Mouse (Mus musculus) left cerebral cortex, postnatal 36 days (tissue): Measurements from ENCODE around the gene Arpp19. TPM values are rescaled to one million over a fixed set of nuclear protein-coding genes. Genes with fewer than 3 reads are reported as not detected.

ENCODE experiments used
- DNase-seq, 2 experiments: peaks; one replicate each; pipeline ENCODE4 v3.0.0; 2021 to 2022; ENCODE audit warnings: low spot score in 2 of 2, mixed read lengths in 1 of 2
- intact Hi-C: fragments of 180-260 bp; cut with DNase I; formaldehyde crosslinking; loops from one replicate; pipeline ENCODE4 v1.15.1; 2025
- total RNA-seq, 2 experiments: library from RNA; stranded (reverse); gene quantifications; 2 replicates each; pipeline ENCODE4 v1.2.3; 2021

The Arpp19 gene
- 100 to 1,000 TPM; 457 to 503 TPM for total RNA-seq

DNA sequence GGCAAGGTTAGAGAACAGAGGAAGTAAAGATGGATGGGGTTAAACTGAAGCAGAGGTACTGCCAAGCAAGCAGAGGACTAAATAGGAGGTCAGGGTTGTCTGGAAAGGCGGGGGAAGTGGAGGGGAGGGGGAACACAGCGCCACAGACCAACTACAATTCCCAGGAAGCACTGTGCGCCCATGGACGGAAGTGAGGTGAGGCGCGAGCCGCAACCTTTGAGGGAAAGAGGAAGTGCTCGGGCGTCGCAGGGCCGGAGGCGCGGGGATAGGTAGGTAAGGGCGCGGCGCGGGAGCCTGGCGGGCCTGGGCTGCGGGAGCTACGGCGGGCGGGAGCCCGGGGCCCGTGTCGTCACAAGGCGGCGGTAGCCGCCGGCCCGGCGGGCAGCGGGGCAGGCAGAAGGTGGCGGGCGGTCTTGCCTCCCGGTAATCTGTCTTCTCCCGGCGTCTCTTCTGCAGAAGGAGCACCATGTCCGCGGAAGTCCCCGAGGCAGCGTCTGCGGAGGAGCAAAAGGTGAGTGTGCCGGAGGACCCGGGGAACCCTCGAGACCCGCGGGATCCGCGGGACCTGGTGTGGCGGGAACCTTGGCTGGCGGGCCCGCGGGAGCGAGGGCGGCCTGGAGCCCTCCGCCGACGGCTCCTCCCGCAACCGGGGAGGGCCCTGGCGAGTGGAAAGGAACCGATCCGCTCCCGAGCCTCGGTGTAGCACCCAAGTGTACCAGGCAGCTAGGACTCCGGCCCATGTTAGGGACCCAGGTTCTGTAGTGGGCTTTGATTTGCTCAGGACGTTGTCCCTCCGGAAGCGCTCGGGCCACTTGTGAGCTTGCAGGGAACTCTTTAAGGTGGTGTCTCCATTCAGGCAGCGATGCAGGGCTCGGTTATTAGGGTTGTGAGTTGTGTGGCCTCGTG lies at the start of gene Arpp19:
Gene Arpp19 (plus strand): TSS at position 164 of the 906 bp plus-strand sequence.
- peak; percentile 86 to 87 for DNase-seq
- intact Hi-C loops = no loop called here

DNA sequence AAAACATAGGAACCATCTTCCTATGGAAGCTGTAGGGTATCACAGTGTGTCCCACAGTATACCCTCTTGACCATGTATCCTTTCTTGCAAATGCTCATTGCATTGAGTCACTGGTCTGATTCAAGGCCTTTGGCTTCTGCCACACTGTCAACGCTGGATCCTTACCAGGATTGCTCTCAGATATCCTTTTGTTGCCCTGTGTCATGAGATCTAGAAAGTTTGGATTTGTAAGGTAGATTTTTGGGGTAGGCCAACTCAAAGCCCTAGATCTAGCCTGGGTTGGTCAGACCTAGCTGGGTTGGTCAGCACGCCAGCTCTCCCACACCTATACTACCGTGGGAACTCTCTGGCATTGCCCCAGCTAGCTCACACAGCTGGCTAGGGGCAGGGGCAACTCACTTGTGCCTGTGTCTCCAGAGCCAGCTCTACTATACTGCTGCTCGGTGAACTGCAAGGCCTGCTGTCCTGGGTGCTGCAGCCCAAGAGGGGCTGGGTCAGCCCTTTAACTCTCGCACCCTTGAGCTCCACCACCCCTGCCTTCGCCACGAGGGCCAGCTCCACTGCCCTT lies 48.4 kb upstream of the Arpp19 start:
- intact Hi-C loops = no loop called here
- DNase-seq = no peak

DNA sequence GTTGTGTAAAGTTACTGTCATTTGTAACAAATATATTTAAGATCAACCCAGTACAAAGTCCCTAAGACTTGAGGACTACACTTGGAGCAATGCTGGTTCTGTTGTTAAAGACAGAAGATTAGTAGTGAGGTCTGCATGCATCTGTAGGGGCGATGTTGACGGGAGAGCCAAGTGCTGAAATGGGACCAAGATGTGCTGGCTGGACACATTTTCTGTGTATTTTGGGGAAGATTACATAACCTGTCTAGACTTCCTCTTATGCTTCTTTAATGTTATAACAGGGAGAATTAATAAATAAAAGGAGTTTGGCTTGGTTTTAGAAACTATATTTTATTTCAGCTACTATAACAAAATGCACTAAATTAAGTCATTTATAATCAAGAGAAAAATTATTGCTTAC lies 47.4 kb upstream of the Arpp19 start:
- no peak for DNase-seq
- intact Hi-C loops = loop anchor here (10.0 kb wide), 1 partner anchor 85 kb away; no protein-coding TSS in a partner anchor

DNA sequence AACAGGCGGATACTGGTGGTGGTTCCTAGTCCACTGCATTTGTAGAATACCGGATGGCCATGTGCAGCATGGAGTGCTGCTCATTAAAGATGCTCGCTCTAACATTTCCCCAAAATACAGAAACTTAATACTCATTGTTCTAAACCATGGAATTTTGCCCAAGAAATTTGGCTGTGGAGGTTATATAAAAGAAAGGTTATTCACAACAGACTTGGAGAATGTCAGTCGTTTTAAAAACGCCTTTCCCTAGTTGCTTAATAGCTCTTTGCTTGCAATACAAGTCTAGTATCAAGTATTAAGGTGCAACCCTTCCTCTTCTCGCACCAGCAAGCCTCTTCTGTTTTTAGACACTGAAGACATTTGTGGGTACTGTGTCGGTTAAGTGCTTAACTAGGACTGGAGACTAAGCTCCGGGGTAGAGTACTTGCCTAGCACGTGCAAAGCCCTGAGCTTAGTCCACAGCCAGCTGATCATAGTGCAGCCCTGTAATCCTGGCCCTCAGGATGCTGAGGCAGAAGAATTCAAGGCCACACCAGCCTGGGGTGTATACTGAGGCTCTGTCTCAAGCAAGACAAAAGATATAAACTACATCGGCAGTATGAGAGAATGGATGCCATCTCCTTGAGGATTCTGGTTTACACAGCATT lies 42.7 kb upstream of the Arpp19 start:
- intact Hi-C loops = loop anchor here (10.0 kb wide), 1 partner anchor 90 kb away; no protein-coding TSS in a partner anchor
- DNase-seq = no peak

DNA sequence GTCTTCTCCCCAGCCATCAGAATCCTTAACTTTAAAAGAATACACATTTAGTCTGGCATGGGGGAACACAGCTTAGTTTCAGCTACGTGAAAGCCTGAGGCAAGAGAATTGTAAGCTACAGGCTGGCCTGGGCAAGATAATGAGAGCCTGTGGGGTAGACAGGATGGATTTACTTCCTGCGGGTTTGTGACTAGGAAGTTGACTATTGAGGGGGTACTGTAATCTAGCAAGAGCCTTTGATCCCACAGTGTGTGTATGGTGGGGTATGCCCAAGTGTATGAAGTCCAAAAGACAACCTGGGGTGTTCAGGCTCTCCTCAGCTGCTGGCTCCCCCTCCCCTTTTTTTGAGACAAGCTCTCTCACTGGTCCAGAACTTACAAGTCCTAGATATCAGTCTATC lies 41.1 kb upstream of the Arpp19 start:
- DNase-seq = no peak
- intact Hi-C loops = loop anchor here (10.0 kb wide), 1 partner anchor 92 kb away; no protein-coding TSS in a partner anchor

DNA sequence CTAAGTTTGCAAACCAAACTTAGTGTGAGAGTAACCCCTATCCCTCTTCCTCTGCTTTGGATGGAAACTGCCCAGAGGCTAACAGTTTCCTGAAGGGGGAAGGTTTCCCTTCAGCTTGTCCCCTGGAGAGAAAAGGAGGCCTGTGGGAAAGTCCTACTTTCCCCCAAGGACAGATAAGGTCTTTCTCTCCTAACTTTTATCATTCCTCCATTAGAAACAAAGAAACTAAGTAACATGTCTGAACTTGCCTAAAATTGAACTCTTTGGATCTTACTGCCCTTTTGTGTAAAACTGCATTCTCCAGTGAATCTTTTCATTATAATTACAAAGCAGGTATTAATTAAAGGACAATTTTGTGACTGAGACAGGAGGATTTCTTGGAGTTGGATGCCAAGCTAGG lies 39.4 kb upstream of the Arpp19 start:
- intact Hi-C loops = loop anchor here (10.0 kb wide), 1 partner anchor 93 kb away; no protein-coding TSS in a partner anchor
- no peak for DNase-seq

DNA sequence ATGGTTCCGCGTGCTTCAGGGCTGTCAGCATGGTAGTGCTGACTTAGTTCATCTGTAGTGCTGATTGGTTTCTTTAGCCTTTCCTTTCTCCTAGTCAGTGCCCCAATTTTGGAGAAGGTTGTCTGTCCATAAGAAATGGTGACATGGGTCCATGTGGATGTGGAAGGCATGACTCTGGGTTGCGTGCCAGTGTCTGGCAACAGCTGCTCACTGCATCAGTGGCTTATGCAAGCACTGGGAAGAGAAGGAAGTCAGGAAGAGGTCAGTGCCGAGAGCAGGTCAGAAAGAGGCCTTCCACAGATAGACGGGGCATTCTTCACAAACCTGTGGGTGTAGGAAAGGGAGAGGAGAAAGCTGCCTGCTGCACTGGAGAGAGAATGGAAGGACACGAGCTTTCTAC lies 36.4 kb upstream of the Arpp19 start:
- no peak for DNase-seq
- intact Hi-C loops = no loop called here

DNA sequence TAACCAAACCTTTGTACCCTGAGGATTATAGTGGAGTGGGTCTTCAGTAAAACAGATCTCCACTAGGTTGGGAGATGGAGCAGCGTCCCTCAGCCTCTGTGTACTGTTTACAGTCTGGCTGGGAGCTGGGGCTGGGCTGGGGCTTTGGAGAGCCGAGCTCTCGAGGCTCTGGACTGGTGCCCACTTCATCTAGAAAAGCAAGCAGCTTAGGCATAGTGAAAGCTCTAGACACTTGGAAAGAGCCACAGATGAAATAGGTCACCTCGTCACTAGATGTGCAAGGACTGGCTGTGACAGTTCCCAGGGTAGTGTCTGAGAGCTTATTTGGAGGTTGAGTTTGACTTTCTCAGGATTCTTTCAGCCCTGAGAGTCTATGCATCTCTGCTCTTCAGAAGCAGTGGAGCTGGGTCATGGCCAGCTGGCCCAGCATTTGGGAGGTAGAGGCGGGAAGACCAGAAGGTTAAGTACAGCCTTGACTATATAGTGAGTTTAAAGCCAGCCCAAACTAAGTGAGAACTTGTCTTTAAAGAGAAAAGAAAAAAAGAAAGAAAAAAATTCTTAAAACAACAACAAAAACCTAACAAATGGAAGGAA lies 35.7 kb upstream of the Arpp19 start:
- intact Hi-C loops = no loop called here

DNA sequence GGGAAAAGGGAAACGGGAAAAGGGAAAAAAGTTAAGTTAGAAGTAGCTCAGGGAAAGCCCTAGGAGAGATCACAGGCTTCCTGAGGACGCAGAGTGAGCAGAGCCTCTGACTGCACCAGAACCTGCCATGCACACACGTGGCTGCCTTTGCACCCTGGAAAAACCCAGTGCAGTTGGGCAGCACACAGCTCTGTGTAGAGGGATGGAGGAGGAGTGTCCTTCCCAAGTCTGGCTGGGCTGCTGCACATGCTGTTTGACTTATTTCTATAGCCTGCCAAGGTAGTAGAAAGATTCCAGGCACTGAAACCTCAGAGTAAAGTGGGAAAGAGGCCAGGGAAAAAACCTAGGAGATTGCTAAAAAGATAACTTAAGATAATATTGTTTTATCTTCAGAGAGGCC lies 35.2 kb upstream of the Arpp19 start:
- no peak for DNase-seq
- intact Hi-C loops = no loop called here

More for the DNA sequence above, 35.7 kb upstream of the Arpp19 start:
- no peak for DNase-seq

DNA sequence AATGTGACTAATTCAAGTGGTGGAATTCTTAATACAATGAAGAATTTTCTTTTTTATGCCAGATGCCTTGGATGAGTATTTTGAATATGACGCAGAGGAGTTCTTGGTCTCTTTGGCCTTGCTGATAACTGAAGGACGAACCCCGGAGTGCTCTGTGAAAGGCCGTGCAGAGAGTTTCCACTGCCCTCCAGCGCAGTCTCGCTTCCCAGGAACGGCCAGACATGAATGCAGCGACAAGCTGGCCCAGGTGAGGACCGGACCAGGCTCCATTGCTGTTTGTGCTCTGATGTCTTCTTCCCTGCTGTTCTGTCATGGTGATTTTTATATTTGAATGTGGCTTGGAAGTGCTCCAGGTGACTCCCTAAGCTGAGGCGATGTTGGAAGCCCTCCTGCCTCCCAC lies 33.2 kb upstream of the Arpp19 start:
- DNase-seq = no peak
- intact Hi-C loops = no loop called here

DNA sequence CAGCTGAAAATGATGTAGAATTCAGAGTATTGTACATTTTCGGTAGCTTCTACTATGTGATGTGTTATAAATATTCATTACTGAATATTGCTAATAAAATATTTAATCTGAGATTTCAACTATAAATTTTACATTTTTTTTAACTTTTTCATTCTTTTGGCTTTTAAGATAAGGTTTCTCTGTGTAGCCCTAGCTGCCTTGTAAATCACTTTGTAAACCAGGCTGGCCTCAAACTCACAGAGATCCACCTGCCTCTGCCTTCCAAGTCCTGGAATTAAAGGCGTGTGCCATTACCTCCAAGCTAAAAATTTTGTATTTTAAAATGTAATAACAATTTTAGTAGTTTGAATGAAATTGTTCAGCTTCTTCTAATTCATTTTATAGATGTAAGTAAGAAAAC lies 20.8 kb upstream of the Arpp19 start:
- no peak for DNase-seq
- intact Hi-C loops = loop anchor here (5.0 kb wide), 1 partner anchor 114 kb away; no protein-coding TSS in a partner anchor

DNA sequence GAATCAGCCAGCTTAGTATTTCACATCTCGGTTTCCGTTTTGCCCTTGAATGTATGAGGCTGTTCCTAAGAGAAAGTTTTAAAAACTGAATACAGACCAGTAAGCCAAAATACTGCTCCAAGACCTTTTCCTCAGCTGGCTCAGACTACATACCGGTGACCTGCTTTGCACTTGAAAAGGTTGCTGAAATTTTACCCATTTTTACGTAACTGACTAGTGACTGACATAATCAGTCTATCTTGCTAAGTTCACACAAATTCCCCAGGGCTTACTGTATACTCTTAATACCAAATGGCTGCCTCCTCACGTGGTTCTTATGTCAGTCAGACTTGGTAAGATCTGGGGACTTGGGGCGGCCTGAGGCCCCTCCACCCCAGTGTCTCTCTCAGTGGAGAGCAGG lies 18.2 kb upstream of the Arpp19 start:
- DNase-seq = no peak
- intact Hi-C loops = loop anchor here (5.0 kb wide), 1 partner anchor 117 kb away; no protein-coding TSS in a partner anchor

DNA sequence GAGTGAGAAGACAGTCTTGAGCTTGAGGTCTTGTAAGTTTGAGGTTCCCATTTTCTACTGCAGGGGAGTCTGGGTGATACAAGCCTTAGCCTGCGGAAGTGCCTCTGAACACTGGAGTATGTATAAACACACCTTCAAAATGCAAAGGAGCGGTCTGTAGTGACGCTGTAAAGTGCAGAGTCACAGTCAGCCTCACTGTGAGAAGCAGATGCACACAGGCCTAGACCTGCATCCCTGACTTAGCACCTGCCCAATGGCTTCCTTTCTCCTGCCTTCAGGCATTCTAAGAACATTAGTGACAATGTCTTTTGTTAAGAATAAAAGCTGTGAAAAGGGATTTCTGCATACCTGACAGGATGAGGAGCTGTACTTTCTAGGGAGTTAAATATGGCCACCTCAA lies 17.8 kb upstream of the Arpp19 start:
- intact Hi-C loops = loop anchor here (5.0 kb wide), 1 partner anchor 117 kb away; no protein-coding TSS in a partner anchor
- DNase-seq = no peak

DNA sequence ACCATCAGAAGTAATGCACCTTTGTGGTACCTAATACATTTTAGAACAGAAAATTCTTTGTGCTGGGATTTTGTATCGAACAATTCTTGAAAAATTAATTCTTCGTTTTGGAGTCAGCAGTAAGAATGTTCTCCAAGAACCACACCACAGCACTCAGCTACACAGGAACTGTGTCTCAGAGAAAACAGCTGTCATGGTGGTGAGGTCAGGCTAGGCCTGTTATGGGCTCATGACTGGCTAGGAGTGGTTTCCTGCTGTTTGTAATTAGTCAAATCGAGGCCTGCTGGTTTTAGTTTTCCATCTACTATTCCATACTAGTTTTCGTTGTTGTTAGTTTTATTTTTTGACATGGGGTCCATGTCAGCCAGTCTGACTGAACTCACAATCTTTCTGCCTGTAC lies 16.9 kb upstream of the Arpp19 start:
- intact Hi-C loops = no loop called here

DNA sequence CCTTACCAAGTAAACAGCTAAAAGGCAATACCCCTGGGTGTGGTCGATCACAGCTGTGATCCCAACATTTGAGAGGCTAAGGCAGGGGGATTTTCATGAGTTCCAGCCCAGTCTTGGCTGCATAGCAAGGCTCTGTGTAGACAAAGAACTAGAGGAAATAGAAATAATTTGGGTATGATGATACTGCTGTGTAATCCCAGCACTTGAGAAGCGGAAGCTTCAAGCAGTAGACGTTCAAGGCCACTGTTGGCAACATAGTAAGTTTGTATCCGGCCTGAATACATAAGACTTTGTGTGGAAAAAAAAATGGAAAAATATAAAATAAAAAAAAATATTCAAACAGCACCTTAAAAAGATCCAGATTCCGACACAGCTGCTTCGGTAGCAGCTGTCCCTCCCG lies 14.9 kb upstream of the Arpp19 start:
- intact Hi-C loops = no loop called here
- DNase-seq = no peak

More for the DNA sequence above, 16.9 kb upstream of the Arpp19 start:
- no peak for DNase-seq

DNA sequence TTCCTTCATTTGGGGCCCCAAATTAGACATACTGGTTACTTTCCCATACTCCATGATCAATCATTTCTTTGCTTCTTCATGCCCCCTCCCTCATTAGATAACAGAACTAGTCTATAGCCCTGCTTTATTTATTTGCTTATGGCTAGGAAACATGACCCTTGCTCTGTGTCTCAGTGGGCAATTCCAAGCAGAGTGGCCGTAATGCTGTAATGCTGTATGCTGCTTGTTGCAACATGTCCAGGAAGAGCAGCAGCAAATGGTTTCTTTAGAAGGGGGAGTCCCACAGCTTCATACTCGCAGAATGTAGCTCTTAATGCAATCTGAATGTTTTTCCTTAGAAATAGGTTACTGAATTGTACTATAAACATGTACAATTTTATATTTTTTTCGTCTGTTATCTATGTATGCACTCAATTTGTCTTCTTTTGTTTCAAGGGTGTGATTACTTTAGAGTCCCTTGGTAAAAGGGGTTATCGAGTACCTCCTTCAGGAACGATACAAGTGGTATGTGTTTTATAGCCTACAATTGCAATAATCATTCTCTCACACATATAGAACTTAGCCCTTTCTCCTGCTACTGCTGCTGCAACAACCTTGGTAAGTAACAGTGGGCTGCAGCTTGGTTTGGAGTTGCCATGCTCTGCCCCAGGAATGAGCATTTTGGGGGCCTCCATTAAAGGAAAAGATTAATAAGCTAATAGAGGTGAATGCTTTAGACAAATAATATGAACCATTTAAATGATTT lies 14.1 kb upstream of the Arpp19 start:
- intact Hi-C loops = no loop called here
- DNase-seq = no peak

DNA sequence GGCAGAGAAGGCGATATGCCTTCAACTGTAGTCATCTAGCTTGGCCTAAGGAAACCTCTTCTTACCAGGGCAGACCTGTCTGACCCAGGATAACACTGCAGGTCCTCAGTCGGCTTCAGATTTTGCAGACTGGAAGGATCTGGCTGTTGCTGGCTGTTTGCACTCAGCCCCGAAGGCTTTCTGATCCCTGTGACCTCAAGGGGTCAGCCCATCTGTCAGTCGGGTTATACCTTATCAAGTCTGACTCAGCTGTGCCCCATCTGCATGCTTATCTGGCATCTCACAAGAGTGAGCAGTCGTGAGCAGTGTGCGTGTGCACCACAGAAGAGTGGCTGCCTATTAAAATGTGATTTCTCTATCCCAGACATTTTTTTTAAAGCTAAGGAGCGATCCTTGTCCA lies 13.3 kb upstream of the Arpp19 start:
- intact Hi-C loops = no loop called here
- no peak for DNase-seq

DNA sequence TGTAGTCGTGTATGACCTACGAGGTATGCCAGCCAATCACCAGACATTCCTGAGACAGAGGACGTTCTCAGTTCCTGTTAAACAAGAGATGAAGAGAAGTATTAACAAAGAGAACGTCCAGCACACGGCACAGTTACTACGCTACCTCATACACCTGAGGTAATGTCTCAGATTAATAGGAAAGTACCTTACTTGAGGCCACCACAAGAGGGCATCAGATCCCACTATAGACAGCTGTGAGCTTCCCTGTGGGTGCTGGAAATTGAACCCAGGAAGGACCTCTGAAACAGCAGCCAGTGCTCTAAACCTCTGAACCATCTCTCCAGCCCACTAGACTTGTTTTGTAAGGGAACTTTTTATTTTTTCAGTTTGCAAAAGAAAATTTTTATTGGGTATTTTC lies 11.7 kb upstream of the Arpp19 start:
- DNase-seq = no peak
- intact Hi-C loops = no loop called here

DNA sequence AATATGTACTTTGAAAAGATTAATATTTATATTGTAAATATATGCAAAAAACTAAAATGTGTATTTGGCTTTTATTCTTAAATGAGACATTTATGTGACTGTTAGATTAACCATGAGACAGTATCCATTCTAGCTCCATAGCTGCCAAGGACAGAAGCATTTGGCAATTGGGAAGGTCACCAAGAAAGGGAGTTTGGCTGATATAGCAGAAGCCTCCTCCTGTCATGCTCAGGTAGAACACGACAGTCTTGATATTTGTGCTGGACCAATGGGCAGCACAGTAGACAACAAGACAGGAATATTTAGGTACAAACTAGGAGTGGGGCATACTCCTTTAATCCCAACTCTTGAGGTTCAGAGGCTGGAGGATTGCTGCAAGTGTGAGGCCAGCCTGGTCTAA lies 5.0 kb upstream of the Arpp19 start:
- intact Hi-C loops = loop anchor here (5.0 kb wide), 1 partner anchor 125 kb away; no protein-coding TSS in a partner anchor
- no peak for DNase-seq
